Mouse (Mus musculus) MEL (cell line): ENCODE results near the gene Kcnk10.

ENCODE experiments used
- CHD2 ChIP-seq: IDR thresholded peaks from 2 replicates; pipeline ENCODE4 v1.6.1; 2011; ENCODE audit warnings: low read length, improper control_type of control experiment
- CTCF ChIP-seq, 3 experiments: IDR thresholded peaks in 2 of 3; conservative IDR thresholded peaks in 1 of 3; 2 replicates each; pipeline ENCODE4 v1.5.1; 2011 to 2012; ENCODE audit warnings: low read length in 3 of 3, low read depth in 2 of 3, mild to moderate bottlenecking in 2 of 3, improper control_type of control experiment in 1 of 3, inconsistent platforms in 1 of 3, mixed read lengths in 1 of 3, moderate library complexity in 1 of 3; ENCODE audit not compliant: control insufficient read depth in 1 of 3, insufficient read depth in 1 of 3, poor library complexity in 1 of 3, severe bottlenecking in 1 of 3
- EP300 ChIP-seq, 2 experiments: IDR thresholded peaks; 2 replicates each; pipeline ENCODE4 v1.6.1; 2011; ENCODE audit warnings: improper control_type of control experiment in 2 of 2, low read length in 2 of 2, low read depth in 1 of 2, mild to moderate bottlenecking in 1 of 2
- MAFK ChIP-seq: IDR thresholded peaks from 2 replicates; pipeline ENCODE4 v1.6.1; 2011; ENCODE audit warnings: low read depth, mild to moderate bottlenecking, low read length, improper control_type of control experiment, borderline replicate concordance
- POLR2A ChIP-seq, 2 experiments: IDR thresholded peaks; 2 replicates each; pipeline ENCODE4 v1.6.1; 2011 to 2012; ENCODE audit warnings: low read length in 2 of 2, mild to moderate bottlenecking in 2 of 2, control low read depth in 1 of 2, improper control_type of control experiment in 1 of 2, low read depth in 1 of 2, moderate library complexity in 1 of 2; ENCODE audit not compliant: control insufficient read depth in 1 of 2, insufficient read depth in 1 of 2, poor library complexity in 1 of 2
- POLR2AphosphoS2 ChIP-seq: IDR thresholded peaks from 2 replicates; pipeline ENCODE4 v1.6.1; 2011; ENCODE audit warnings: low read length, improper control_type of control experiment
- POLR2AphosphoS5 ChIP-seq: IDR thresholded peaks from 2 replicates; pipeline ENCODE4 v1.6.1; 2012; ENCODE audit warnings: low read depth, borderline replicate concordance, mild to moderate bottlenecking, inconsistent platforms, low read length, moderate library complexity, mixed read lengths

GRCm38 (mm10) chr12:98564383-98564782 lies 13.7 kb downstream of the Kcnk10 start:
- TF ChIP-seq CTCF (IDR thresholded peaks at IDR 0.05 in 2 of 3, conservative IDR thresholded peaks at IDR 0.05 in 1 of 3; ENCODE audit: control insufficient read depth in 1 of 3, insufficient read depth in 1 of 3, low read depth in 2 of 3, low read length in 3 of 3, poor library complexity in 1 of 3, severe bottlenecking in 1 of 3) (no peak), POLR2A (IDR thresholded peaks at IDR 0.05; ENCODE audit: control insufficient read depth in 1 of 2, insufficient read depth in 1 of 2, low read depth in 1 of 2, low read length in 2 of 2, poor library complexity in 1 of 2) (no peak), POLR2AphosphoS5 (no peak), MAFK (no peak), POLR2AphosphoS2 (no peak), CHD2 (no peak), EP300 (IDR thresholded peaks at IDR 0.05; ENCODE audit: low read depth in 1 of 2, low read length in 2 of 2) (no peak)
